Mouse (Mus musculus): ENCODE data around the gene Ckmt1.
A peak's percentile ranks its signal among the peaks of the same experiment; 100 is the strongest.

Gene Ckmt1

DNA sequence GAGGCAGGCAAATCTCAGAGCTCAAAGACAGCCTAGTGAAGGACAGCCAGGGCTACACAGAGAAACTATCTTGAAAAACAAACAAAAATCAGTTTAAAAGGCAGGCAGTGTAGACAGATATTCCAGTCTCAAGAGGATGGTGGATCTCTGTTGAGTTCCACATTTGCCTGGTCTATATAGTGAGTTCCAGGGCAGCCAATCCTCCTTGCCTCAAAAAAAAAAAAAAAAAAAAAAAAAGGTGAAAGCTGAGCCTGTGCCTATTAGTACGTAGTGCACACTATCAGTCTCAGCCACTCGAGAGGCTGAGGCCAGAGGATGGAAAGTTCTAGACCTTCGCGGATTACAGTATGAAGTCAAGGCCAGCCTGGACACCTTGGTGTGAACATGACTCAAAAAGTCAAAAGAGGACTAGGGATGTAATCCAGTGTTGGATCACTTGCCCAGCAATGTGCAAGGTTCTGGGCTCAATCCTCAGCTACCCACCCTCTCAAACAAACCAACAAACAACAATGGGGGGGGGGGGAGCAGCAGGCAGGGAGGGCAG lies 55.4 kb downstream of the Ckmt1 start:
- peak; percentile 41 for DNase-seq (ENCODE audit: low read depth, low spot score)

Data from c-Kit-negative CD71-positive TER-119-positive erythroid progenitor cells, embryonic 14.5 days (primary cell).